Mouse (Mus musculus) liver, postnatal 0 days (tissue): ENCODE measurements around the gene Ythdf1. TPM values are rescaled to one million over a fixed set of nuclear protein-coding genes. Genes with fewer than 3 reads are reported as not detected.

Source experiments
- ATAC-seq: fragments of 200-750 bp; cut with Nextera tagmentation; 2 replicates; pipeline ENCODE4 v1.8.0; 2017; ENCODE audit warnings: mild to moderate bottlenecking, moderate library complexity
- DNase-seq: peaks from one replicate; pipeline ENCODE4 v3.0.0-alpha.2; 2016
- H3K27ac ChIP-seq: fragments of 300-500 bp; sonication (generic); 2 replicates; pipeline ENCODE4 v1.5.1; 2014; ENCODE audit warnings: antibody characterized with exemption, moderate library complexity, mild to moderate bottlenecking, low read depth
- H3K27me3 ChIP-seq: fragments of 300-500 bp; sonication (generic); 2 replicates; pipeline ENCODE4 v1.6.1; 2014; ENCODE audit warnings: low read length, control low read depth, mixed read lengths; ENCODE audit not compliant: insufficient read depth
- H3K36me3 ChIP-seq: fragments of 300-500 bp; sonication (generic); replicated peaks from 2 replicates; pipeline ENCODE4 v1.6.1; 2014; ENCODE audit warnings: mild to moderate bottlenecking, control low read depth, low read length, moderate library complexity, mixed read lengths; ENCODE audit not compliant: insufficient read depth
- H3K4me1 ChIP-seq: fragments of 300-500 bp; sonication (generic); 2 replicates; pipeline ENCODE4 v1.6.1; 2014; ENCODE audit warnings: antibody characterized with exemption, mild to moderate bottlenecking, control low read depth; ENCODE audit not compliant: insufficient read depth
- H3K4me2 ChIP-seq: fragments of 300-500 bp; sonication (generic); 2 replicates; pipeline ENCODE4 v1.6.1; 2014; ENCODE audit warnings: low read depth, mild to moderate bottlenecking, low read length, moderate library complexity, mixed read lengths
- H3K4me3 ChIP-seq: fragments of 300-500 bp; sonication (generic); 2 replicates; pipeline ENCODE4 v1.5.1; 2014; ENCODE audit warnings: low read depth, low read length
- H3K9ac ChIP-seq: fragments of 300-500 bp; sonication (generic); replicated peaks from 2 replicates; pipeline ENCODE4 v1.6.1; 2014; ENCODE audit warnings: mild to moderate bottlenecking, moderate library complexity
- H3K9me3 ChIP-seq: fragments of 300-500 bp; sonication (generic); 2 replicates; pipeline ENCODE4 v1.6.1; 2016; ENCODE audit warnings: mild to moderate bottlenecking, control low read depth, low read length, mixed read lengths
- CTCF ChIP-seq: sonication (generic); IDR thresholded peaks from 2 replicates; pipeline ENCODE4 v1.5.1; 2016; ENCODE audit warnings: antibody characterized with exemption, low read depth
- EP300 ChIP-seq: IDR thresholded peaks from 2 replicates; pipeline ENCODE4 v1.6.1; 2016; ENCODE audit warnings: antibody characterized with exemption, low read depth, mild to moderate bottlenecking
- WGBS: fragments of 180-500 bp; shearing (Covaris S2); extraction: QIAGEN DNeasy Blood & Tissue Kit; methylation state at CpG from one replicate; pipeline ENCODE4 v1.1.7; 2014; ENCODE audit not compliant: insufficient replicate concordance; 5-methylcytosine and 5-hydroxymethylcytosine counted together
- polyA plus RNA-seq: library from polyadenylated mRNA; unstranded; fragments of >200 nt; fragmentation: Nextera tagmentation; extraction: Ambion mirVana; gene quantifications from 2 replicates; pipeline ENCODE4 v1.2.1, GENCODE M21; 2015

The Ythdf1 gene
- 17.3 and 17.8 TPM in 2 replicates for polyA plus RNA-seq

DNA sequence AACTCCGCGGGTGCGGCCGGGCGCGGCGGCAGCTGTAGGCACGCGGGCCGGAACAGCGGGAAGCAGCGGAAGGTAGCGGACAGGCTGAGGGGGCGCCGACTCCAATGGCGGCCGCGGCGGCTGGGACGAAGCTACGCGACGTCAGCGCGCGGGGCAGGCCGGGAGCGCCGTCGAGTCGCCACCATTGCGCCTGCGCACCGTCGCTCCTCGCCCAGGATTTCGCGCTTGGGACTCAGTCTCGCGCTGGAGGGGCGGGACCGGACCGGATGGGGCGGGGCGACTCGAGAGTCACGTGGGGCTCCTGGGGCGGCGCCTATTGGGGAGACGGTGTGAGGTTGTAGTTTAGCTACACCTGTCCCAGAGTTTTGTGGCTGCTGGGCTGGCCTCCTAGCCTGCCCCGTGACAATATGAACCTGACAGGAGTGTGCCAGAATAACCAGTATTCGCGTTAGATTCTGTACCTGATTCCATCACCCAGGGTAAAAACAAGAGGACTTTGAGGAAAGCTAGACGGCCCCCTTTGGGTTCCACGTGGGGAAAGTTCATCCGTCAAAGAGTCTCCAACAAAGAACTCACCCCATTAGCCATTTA, at the start of gene Ythdf1:
Ythdf1 (minus strand) TSS at position 140 of the 591 bp plus-strand sequence.
- 1% methylated on average over 54 of the region's 56 CpGs for WGBS
- Histone ChIP-seq H3K36me3 (peaks cover 24% of the 10 kb centered on the region), H3K4me3 (peak within 1 kb of the TSS; percentile 98), H3K4me2 (peak within 1 kb of the TSS; percentile 82), H3K4me1 (peaks cover 17% of the 10 kb centered on the region), H3K27me3 (no peaks in the 10 kb centered on the region), H3K27ac (peak within 1 kb of the TSS; percentile 91), H3K9ac (peak within 1 kb of the TSS; percentile 99), H3K9me3 (no peaks in the 10 kb centered on the region)
- peak; percentile 99 for DNase-seq
- TF ChIP-seq CTCF (no peak), EP300 (no peak)
- ATAC-seq: peak; percentile 97

DNA sequence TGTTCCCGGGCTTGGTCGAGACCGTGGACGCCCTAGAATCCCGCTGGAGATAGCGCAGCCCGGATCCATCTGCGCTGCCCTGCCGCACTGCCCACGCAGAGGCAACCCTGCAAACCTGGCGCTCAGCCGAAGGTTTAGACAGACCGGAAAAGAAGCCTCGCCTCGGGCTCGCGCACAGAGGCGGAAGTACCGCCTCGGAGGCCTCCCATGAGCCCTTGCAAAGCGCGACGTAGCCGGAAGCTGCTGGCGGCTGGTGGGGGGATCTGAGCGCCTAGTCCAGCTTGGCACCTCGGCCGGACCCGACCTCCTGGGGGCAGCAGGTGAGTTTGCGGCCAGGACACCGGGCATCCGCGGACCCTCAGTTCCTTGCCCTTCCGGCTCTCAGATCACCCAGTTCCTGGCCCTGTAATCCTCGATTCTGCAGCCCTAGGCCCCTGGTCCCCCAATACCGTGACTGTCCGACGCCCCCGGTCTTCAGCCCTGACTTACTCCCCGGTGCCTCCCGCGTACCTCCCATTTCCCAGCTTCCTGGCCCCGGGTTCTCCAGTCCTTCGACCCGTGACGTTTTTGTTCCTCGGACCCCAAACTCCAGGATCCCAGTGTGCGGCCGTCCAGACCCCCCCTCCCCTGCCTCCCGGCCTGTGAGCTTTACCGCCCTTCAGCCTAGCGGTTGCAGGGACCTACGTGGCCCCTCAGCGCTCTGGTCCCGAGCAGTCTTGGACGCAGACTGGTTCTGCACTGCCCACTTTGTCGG, 46.4 kb upstream of the Ythdf1 start, which contains the start of gene Arfgap1:
Arfgap1 (plus strand) TSS at position 216 of the 754 bp plus-strand sequence.
- ATAC-seq: peak; percentile 94
- no peaks in the 10 kb centered on the region for H3K27me3 ChIP-seq
- H3K4me1 ChIP-seq: peaks cover 18% of the 10 kb centered on the region
- peak within 1 kb of the TSS; percentile 78 for H3K4me3 ChIP-seq
- peak within 1 kb of the TSS; percentile 84 for H3K27ac ChIP-seq
- DNase-seq: peak; percentile 92
- under 1% methylated on average over 56 of the region's 57 CpGs for WGBS
- peak within 1 kb of the TSS; percentile 94 for H3K9ac ChIP-seq
- H3K9me3 ChIP-seq: no peaks in the 10 kb centered on the region
- peaks cover 19% of the 10 kb centered on the region for H3K36me3 ChIP-seq
- H3K4me2 ChIP-seq: peak within 1 kb of the TSS; percentile 83
- TF ChIP-seq EP300 (no peak), CTCF (no peak)

DNA sequence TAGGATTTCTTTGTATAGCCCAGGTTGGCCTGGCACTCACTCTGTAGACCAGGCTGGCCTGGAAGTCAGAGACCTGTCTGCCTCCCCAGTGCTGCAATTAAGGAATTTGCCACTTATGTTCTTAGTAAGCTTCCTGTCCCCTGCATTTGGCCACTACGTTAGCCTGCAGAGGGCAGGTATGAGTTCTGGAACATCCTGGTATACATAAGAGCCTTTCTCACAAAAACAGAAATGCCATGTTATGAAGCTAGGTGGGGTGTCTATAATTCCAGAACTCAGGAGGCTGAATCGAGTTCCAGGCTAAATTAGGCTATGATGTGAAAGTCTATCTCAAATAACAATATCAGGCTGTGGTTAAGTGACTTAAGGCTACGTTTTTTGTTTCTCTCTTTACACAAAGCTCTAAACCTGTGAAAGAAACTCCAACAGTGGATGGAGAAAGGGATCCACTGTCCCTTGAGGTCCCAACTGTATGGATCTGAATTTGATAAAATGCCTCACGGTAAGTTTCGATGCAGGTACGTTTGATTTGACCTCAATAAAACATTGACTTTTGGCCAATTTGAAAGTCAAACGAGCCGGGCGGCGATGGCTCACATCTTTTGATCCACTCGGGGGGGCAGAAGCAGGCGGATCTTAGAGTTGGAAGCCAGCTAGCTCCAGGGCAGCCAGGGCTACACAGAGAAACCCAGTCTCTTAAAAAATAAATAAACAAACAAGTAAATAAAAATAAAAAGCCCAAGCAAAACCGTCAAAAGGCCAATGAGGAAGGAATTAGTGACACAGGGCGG, 45.5 kb upstream of the Ythdf1 start:
- peak; percentile 50 for TF ChIP-seq CTCF
- no peak for TF ChIP-seq EP300
- ATAC-seq: peak; percentile 10; the same call in 1 of the 2 replicates
- Histone ChIP-seq H3K9me3 (no peaks in the 10 kb centered on the region), H3K4me3 (peak overlapping the region; percentile 78), H3K36me3 (peaks cover 11% of the 10 kb centered on the region), H3K9ac (peak overlapping the region; percentile 94), H3K27ac (peak overlapping the region; percentile 84), H3K4me1 (peaks cover 18% of the 10 kb centered on the region), H3K27me3 (no peaks in the 10 kb centered on the region), H3K4me2 (peak overlapping the region; percentile 83)
- DNase-seq: no peak
- WGBS: 12% methylated on average over 14 of the region's 14 CpGs

DNA sequence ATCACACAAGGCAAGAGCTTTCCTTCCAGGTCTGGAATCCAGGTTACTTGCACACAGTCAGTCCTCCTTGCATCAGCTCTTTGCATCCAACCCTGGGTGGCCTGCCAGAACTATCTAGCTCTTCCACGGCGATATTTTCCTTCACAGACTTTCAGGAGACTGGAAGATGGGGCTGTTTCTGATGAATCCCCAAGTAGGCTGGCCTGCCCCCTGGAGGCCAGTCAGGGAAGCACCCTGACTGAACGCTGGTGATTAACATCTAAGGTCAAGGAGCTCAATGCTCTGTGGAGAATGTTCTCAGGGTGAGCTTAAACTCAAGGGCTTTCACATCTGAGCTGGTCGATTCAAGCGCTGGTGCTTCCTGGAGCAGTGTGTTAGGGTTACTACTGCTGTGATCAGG, 43.2 kb upstream of the Ythdf1 start:
- Histone ChIP-seq H3K9me3 (no peaks in the 10 kb centered on the region), H3K36me3 (no peaks in the 10 kb centered on the region), H3K27ac (no peak overlapping the region), H3K4me1 (peaks cover 11% of the 10 kb centered on the region), H3K4me3 (no peak overlapping the region), H3K27me3 (no peaks in the 10 kb centered on the region), H3K9ac (no peak overlapping the region), H3K4me2 (no peak overlapping the region)
- TF ChIP-seq EP300 (no peak), CTCF (peak; percentile 90)
- 5% methylated on average over 5 of the region's 5 CpGs for WGBS
- DNase-seq (peak; percentile 75), ATAC-seq (no peak)

DNA sequence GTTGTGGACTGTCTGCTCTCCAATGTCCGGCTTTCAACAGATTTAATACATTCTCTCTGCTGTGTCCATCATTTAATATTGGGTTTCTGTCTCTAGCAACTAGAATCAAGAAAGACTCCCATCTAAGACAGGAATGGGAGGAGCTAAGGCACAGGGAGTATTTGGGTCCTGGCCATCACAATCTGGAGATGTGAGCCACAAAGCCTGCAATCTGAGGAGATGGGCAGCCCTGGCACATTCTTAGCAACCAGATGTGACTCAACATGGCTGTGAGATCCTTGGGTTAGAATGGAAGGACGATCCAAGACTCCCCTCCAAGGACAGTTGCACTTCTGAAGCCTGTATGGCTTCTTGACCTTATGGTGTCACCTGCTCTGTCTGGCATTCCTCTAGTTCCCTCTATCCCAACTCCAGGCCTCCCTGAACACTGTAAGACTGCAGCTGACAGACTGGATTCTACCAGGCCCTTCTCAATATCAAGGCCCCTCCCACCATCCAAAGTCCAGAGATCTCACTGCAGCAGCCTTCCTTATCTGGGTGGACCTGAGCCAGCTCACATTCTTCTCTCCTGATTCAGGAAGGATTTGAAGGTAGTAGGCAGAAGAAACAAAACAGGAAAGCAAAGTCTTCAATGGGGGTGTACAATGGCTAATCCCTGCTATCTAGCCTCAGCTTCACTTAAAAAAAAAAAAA, 42.0 kb upstream of the Ythdf1 start:
- no peak overlapping the region for H3K27ac ChIP-seq
- no peak overlapping the region for H3K4me2 ChIP-seq
- no peaks in the 10 kb centered on the region for H3K36me3 ChIP-seq
- ATAC-seq (no peak), DNase-seq (no peak)
- H3K27me3 ChIP-seq: no peaks in the 10 kb centered on the region
- no peak overlapping the region for H3K9ac ChIP-seq
- H3K9me3 ChIP-seq: no peaks in the 10 kb centered on the region
- TF ChIP-seq CTCF (no peak), EP300 (no peak)
- H3K4me3 ChIP-seq: no peak overlapping the region
- WGBS: 72% methylated on average over 2 of the region's 2 CpGs
- H3K4me1 ChIP-seq: peaks cover 6% of the 10 kb centered on the region
